Mouse (Mus musculus): ENCODE data around the gene Slc25a16.

The Slc25a16 gene

DNA sequence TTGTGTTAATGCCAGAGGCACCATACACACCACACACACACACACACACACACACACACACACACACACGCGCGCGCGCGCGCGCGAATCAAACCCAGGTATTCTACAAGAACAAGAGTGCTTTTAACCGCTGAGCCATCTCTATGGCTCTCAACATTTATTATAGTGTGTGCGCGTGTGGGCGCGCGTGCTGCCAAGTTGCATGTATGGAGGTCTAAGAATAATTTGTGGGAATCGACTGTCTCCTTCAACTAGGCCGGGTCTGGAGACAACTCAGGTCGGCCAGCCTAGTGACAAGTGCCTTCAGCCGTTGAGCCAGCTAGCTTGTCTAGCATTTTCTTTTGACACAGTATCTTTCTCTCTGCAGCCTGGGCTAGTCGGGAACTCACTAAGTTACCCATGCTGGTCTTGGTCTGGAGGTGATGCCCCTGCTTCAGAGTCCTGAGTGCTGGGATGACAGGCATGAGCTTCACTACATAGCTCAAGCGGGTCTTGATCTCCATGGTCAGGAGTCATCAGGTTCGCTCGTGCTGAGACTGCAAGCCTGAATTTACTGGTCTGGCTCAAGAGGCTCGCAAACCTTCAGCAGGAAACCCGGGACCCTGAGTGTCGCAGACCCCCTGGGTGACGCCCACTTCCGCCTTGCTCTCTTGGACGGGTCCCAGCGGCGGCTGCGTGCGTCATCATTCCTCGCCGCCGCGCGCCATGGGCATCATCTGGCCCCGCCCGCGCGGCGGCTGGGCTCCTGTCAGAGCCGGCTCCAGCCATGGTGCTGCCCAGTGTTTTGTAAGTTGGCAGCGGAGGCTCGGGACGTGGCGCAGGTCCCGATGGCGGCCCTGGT lies at the start of gene Slc25a16:
Slc25a16 (plus strand) TSS at position 709 of the 841 bp plus-strand sequence.
- DNase-seq: peak; percentile 95

GRCm38 (mm10) chr10:62874828-62875227 lies 45.6 kb upstream of the Slc25a16 start:
- DNase-seq: no peak

- no peak for DNase-seq
Observed at GRCm38 (mm10) chr10:62875565-62875964, 44.9 kb upstream of the Slc25a16 start.

- DNase-seq: no peak
Observed at GRCm38 (mm10) chr10:62878056-62878455, 42.4 kb upstream of the Slc25a16 start.

- DNase-seq: peak; percentile 22
Observed at GRCm38 (mm10) chr10:62881211-62881610, 39.2 kb upstream of the Slc25a16 start.

GRCm38 (mm10) chr10:62883933-62884372 lies 36.5 kb upstream of the Slc25a16 start:
- no peak for DNase-seq

- no peak for DNase-seq
Observed at GRCm38 (mm10) chr10:62884517-62884916, 35.9 kb upstream of the Slc25a16 start.

DNA sequence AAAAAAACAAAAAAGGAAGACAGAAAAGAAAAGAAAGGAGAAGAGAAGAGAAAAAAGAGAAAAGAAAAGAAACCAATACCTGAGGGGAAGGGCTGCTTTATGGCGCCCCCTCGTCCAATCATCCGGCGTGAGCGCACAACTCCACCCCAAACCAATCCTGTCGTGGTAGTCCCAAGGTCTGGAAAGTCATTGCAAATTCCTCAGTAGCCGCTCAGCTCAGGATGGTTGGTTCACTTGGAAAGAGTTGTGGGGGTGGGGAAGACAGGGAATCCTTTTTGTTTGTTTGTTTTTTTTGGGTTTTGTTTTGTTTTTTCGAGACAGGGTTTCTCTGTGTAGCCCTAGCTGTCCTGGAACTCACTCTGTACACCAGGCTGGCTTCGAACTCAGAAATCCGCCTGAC lies 35.0 kb upstream of the Slc25a16 start:
- DNase-seq: no peak

GRCm38 (mm10) chr10:62885969-62886798 lies 34.2 kb upstream of the Slc25a16 start:
- DNase-seq: peak; percentile 12

DNA sequence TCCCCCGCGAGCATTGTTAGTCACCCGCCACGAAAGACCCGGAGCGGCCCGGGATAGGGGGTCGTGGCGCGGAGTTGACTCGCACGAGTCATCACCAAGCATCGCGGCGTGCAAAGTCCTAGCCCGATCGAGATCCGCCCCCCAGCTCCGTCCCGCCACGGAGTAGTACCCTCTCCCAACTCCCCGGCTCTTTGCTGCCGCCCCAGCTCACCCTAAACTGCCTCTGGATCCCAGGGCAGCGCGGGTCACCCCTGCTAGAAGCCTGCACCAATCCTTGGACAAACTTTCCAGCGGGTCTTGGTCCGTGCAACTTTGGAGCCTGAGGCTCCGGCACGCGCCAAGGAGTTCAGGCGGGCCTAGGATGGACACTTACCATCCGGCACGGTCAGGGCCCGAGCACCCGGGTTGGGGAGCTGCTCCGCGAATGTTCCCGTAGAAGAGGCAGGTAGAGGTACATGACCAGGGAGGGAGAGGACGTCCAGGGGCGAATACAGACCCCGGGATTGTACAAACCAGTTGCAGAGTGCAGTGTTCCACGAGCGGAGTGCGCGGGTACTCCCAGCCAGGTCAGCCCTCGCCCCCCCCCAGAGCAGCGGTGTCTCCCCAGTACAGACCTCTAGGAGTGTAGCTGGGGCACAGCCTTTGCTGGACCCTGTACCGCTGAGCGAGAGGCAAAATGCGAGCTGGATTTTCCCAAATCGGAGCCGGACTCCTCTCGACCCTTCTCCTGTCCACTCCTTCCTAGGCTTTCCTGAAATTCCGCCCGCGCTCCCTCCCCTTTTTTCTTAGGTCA lies 33.4 kb upstream of the Slc25a16 start:
- peak; percentile 76 for DNase-seq

DNA sequence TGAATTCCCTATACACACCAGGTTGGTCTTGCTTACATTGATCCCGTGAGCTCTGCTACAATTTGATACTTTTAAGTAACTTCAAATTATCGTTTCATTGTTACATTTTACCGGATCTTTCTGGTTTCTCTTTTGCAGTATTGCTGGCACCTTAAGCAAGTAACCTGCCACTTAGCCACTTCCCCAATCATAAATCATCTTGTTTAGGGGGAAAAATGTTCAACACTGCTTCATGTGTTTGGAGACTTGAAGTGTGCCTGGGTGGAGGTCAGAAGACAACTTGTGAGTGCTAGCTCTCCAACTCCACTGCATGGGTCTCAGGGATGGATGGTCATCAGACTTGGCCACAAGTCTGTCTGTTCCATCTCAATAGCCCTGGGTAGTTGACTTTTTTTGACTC lies 29.4 kb upstream of the Slc25a16 start:
- DNase-seq: no peak

- no peak for DNase-seq
Observed at GRCm38 (mm10) chr10:62892549-62893232, 27.7 kb upstream of the Slc25a16 start.

- no peak for DNase-seq
Observed at GRCm38 (mm10) chr10:62893356-62893884, 27.0 kb upstream of the Slc25a16 start.

DNA sequence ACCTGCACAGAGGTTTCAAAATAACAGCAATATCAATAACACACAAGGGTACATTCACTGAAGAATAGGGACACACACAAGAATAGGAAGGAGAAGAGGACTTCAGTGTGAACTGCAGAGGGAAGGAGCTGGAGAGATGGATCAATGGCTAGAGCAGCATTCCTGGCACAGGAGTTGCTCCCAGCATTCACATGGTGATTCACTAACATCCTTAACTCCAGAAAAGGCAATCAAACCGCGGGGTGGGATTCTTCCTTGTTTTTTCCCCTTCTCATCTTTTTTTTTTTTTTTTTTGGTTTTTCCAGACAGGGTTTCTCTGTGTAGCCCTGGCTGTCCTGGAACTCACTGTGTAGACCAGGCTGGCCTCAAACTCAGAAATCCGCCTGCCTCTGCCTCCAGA lies 26.0 kb upstream of the Slc25a16 start:
- DNase-seq: no peak

DNA sequence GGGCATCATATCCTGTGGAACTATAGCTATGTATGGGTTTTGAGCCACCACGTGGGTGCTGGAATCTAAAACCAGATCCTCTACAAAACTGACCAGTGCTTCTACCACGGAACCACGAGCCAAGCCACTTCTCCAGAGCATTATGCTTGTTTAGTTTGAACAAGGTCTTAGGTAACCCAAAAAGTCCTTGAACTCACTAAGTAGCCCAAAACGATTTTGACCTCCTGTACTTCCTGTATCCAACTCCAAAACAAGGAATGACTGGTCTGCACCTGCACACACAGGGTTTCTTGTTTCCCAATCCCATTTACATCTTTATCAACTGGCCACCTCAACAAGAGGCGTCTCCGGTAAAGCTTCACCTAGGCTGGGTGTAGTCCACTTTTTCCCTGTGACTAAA lies 25.0 kb upstream of the Slc25a16 start:
- peak; percentile 33 for DNase-seq

GRCm38 (mm10) chr10:62896035-62896434 lies 24.4 kb upstream of the Slc25a16 start:
- DNase-seq: no peak

DNA sequence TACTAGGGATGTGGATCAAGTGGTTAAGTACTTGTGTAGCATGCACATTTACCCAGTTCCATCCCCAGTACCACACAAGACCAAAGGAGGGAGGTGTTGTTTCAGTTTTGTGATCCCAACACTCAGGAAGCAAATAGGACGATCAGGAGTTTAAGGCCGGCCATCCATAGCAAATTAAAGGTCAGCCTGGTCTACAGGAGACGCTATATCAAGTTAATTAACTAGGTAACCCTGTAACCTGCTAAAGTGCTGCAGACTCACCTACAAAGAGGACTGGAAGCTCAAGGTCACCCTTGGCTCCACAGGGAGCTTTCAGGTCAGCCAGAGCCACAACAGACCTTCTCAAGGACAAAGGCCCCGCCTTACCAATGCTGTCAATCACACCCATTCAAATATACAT lies 23.7 kb upstream of the Slc25a16 start:
- no peak for DNase-seq

- no peak for DNase-seq
Observed at GRCm38 (mm10) chr10:62897437-62897836, 23.0 kb upstream of the Slc25a16 start.

DNA sequence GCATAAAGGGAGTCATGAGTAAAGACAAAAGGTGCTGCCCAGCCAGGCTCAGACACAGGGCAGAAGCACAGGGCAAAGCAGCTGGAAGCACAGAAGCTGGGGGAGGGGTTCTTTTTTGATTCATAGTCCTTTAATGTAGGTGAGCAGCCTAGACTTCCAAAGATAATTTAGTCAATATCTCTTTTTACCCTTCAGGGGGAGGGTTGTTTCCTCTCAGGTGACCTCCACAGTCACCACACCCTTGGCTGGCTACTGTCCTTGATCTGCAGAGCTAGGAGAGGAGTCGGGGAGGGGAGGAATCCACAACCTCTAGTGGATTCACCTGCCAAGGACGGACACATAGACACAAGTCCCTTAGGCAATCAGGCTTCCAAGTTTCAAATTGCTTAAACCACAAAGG lies 22.4 kb upstream of the Slc25a16 start:
- DNase-seq: no peak

GRCm38 (mm10) chr10:62900144-62900543 lies 20.3 kb upstream of the Slc25a16 start:
- no peak for DNase-seq

- no peak for DNase-seq
Observed at GRCm38 (mm10) chr10:62901826-62902225, 18.6 kb upstream of the Slc25a16 start.

- no peak for DNase-seq
Observed at GRCm38 (mm10) chr10:62902829-62903228, 17.6 kb upstream of the Slc25a16 start.
